Mouse (Mus musculus) midbrain, embryonic 11.5 days (tissue): ENCODE measurements around the gene Mrps34. TPM values are rescaled to one million over a fixed set of nuclear protein-coding genes. Genes with fewer than 3 reads are reported as not detected.

Experiments
- ATAC-seq: fragments of 200-750 bp; cut with Nextera tagmentation; 2 replicates; pipeline ENCODE4 v1.8.0; 2017; ENCODE audit warnings: moderate TSS enrichment, moderate library complexity; ENCODE audit not compliant: low FRiP score
- DNase-seq: peaks from one replicate; pipeline ENCODE4 v3.0.0; 2015; ENCODE audit warnings: low spot score; ENCODE audit errors: missing footprints
- H3K27ac ChIP-seq: fragments of 300-500 bp; sonication (generic); 2 replicates; pipeline ENCODE4 v1.5.1; 2014; ENCODE audit warnings: low read depth, low read length
- H3K27me3 ChIP-seq: fragments of 300-500 bp; sonication (generic); 2 replicates; pipeline ENCODE4 v1.6.1; 2014; ENCODE audit warnings: mild to moderate bottlenecking, low read length, moderate library complexity, mixed read lengths; ENCODE audit not compliant: control insufficient read depth, insufficient read depth
- H3K36me3 ChIP-seq: fragments of 300-500 bp; sonication (generic); 2 replicates; pipeline ENCODE4 v1.6.1; 2014; ENCODE audit warnings: mild to moderate bottlenecking, low read length, moderate library complexity, mixed read lengths; ENCODE audit not compliant: control insufficient read depth, insufficient read depth
- H3K4me1 ChIP-seq: fragments of 300-500 bp; sonication (generic); 2 replicates; pipeline ENCODE4 v1.6.1; 2014; ENCODE audit warnings: low read length; ENCODE audit not compliant: control insufficient read depth, insufficient read depth
- H3K4me2 ChIP-seq: fragments of 300-500 bp; sonication (generic); 2 replicates; pipeline ENCODE4 v1.6.1; 2014; ENCODE audit warnings: mild to moderate bottlenecking, moderate library complexity
- H3K4me3 ChIP-seq: fragments of 300-500 bp; sonication (generic); 2 replicates; pipeline ENCODE4 v1.5.1; 2014; ENCODE audit warnings: low read depth, low read length
- H3K9ac ChIP-seq: fragments of 300-500 bp; sonication (generic); 2 replicates; pipeline ENCODE4 v1.6.1; 2014; ENCODE audit warnings: low read length
- H3K9me3 ChIP-seq: fragments of 300-500 bp; sonication (generic); 2 replicates; pipeline ENCODE4 v1.6.1; 2016; ENCODE audit warnings: low read length; ENCODE audit not compliant: control insufficient read depth
- WGBS: fragments of 180-500 bp; shearing (Covaris S2); extraction: QIAGEN DNeasy Blood & Tissue Kit; methylation state at CpG from one replicate; pipeline ENCODE4 v1.1.7; 2014; 5-methylcytosine and 5-hydroxymethylcytosine counted together
- polyA plus RNA-seq: library from polyadenylated mRNA; unstranded; fragments of >200 nt; fragmentation: Nextera tagmentation; extraction: Ambion mirVana; gene quantifications from 2 replicates; pipeline ENCODE4 v1.2.1, GENCODE M21; 2014

The Mrps34 gene
- polyA plus RNA-seq, 1 experiment from 2014 or later, result 73.2 TPM

DNA sequence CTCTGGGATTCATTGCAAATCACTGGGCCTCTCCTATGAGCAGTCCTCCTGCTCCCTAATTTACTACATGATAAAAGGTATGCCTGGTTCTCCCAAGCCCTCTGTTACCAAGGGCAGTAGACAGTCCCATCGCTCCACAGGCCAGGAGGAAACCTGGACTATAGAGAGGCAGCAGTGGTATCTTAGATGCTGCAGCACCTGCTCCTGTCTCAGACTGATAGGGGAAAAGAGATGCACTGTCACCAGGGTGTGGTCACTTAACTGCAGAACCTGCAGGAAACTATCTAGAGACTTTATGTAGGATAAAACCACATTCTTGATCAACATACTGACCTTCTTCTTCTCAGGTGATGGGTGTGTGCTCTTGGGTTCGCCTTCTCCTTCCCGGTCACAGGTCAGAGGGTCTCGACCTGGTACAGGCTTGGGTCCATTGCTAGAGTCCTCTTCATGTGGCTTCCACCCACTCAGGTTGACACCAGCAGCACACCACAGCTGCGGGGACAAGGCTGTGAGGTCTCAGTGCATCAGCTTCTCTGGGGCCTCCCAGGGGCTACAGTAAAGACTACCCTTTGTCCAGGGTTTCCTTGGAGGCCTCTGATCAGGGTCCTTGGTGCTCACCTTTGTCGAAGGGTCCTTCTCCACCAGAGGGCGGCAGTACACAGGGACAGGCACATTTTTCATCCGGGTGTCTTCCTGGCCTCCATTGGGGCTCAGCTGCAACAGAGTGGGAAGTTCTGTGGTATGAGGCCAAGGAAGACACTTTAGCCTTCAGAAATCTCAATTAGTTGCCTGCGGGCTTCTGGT, 8.0 kb downstream of the Mrps34 start:
- Histone ChIP-seq H3K4me3 (no peak overlapping the region), H3K27me3 (no peaks in the 10 kb centered on the region), H3K27ac (no peak overlapping the region), H3K4me1 (peaks cover under 1% of the 10 kb centered on the region; the same call in 1 of the 2 replicates), H3K4me2 (no peak overlapping the region), H3K9me3 (no peaks in the 10 kb centered on the region), H3K9ac (no peak overlapping the region), H3K36me3 (peaks cover 50% of the 10 kb centered on the region)
- no peak for DNase-seq
- 72% methylated on average over 9 of the region's 9 CpGs for WGBS
- ATAC-seq, result no peak

DNA sequence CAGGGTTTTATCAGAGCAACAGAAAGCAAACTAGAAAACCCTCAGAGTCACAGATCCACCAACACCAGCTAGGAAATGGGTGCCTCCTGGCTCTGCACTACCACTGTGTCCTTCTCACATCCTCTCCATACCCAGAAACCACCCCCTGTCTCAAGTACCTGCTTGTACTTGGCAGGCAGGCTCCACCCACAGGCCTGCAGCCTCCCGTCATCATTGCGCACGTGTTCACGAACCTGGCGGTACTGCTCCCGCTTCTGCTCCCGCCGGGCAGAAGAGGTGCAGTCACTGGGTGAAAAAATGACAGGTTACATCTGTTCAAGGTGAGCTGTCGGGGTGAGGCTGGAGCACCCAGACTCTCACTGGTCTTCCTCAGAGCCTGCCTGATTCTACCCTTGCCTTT, 8.9 kb downstream of the Mrps34 start:
- H3K9ac ChIP-seq, result no peak overlapping the region
- peaks cover 45% of the 10 kb centered on the region for H3K36me3 ChIP-seq
- ATAC-seq, result no peak
- H3K4me3 ChIP-seq, result no peak overlapping the region
- no peaks in the 10 kb centered on the region for H3K4me1 ChIP-seq
- no peak overlapping the region for H3K4me2 ChIP-seq
- 95% methylated on average over 9 of the region's 9 CpGs for WGBS
- no peak overlapping the region for H3K27ac ChIP-seq
- no peaks in the 10 kb centered on the region for H3K9me3 ChIP-seq
- no peaks in the 10 kb centered on the region for H3K27me3 ChIP-seq
- DNase-seq, result no peak

DNA sequence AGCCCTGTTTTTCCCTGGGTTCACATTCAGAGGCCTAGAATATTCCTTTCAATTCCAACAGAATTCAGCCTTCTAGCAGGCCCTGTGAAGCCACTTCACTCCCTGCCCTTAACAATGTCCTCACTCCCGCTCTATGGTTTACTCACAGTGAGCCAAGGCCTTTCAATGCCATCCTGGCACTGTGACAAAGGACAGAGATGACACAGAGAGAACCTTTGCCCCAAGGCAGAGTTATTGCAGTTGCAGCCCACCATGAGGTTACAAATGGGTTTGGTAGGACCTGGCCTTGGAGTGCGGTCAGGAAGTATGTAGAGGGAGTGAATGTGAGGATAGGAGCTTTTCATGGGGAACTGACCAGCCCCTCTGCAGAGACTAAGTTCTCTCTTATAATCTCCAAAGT, 12.7 kb downstream of the Mrps34 start:
- Histone ChIP-seq H3K27me3 (no peaks in the 10 kb centered on the region), H3K4me1 (no peaks in the 10 kb centered on the region), H3K9ac (no peak overlapping the region), H3K36me3 (peaks cover 40% of the 10 kb centered on the region), H3K9me3 (no peaks in the 10 kb centered on the region), H3K27ac (no peak overlapping the region), H3K4me3 (no peak overlapping the region), H3K4me2 (no peak overlapping the region)
- no peak for ATAC-seq
- 98% methylated on average over 2 of the region's 2 CpGs for WGBS
- DNase-seq, result no peak

DNA sequence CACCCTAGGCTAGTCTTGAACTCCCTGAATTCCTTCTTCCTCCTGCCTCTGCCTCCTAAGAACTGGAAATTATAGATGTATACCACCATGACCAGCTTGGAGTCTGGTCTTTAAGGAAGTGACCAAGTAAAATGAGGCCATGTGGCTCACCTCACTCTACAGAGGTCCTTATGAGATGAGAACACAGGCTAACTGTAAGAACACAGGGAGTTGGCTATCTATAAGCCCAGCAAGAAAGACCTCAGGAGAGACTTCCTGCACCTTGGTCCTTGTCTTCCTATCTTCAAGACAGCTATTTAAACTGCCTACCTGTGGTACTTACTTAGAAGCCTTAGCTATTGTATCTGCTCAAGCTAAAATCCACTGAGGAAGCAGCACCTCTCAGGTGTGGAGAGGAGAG, 19.1 kb downstream of the Mrps34 start:
- Histone ChIP-seq H3K4me2 (no peak overlapping the region), H3K27ac (no peak overlapping the region), H3K27me3 (no peaks in the 10 kb centered on the region), H3K4me3 (no peak overlapping the region), H3K9me3 (no peaks in the 10 kb centered on the region), H3K9ac (no peak overlapping the region), H3K4me1 (no peaks in the 10 kb centered on the region), H3K36me3 (peaks cover 33% of the 10 kb centered on the region)
- ATAC-seq (no peak), DNase-seq (no peak)

DNA sequence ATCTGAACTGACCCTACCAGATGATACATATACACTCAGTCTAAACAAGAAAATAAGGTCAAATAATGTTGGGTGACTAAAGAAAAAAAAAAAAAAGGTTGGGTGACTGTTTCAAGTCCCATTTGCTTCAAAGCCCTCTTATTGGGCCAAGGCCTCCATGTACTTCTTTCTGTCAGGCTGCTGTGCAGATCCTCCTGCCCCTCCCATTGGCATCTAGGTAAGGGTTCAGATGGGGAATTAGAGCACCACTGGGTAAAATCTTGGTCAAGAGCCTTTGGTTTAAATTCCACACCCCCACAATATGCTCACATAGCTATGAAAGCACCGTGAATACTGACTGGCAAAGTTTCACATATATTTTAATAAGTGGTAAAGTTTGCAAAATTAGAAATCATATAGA, 28.3 kb downstream of the Mrps34 start:
- Histone ChIP-seq H3K4me2 (no peak overlapping the region), H3K4me3 (no peak overlapping the region), H3K9ac (no peak overlapping the region), H3K36me3 (peaks cover 13% of the 10 kb centered on the region), H3K27me3 (no peaks in the 10 kb centered on the region), H3K9me3 (no peaks in the 10 kb centered on the region), H3K27ac (no peak overlapping the region), H3K4me1 (no peaks in the 10 kb centered on the region)
- 97% methylated on average over 1 of the region's 1 CpGs for WGBS
- DNase-seq (no peak), ATAC-seq (no peak)

DNA sequence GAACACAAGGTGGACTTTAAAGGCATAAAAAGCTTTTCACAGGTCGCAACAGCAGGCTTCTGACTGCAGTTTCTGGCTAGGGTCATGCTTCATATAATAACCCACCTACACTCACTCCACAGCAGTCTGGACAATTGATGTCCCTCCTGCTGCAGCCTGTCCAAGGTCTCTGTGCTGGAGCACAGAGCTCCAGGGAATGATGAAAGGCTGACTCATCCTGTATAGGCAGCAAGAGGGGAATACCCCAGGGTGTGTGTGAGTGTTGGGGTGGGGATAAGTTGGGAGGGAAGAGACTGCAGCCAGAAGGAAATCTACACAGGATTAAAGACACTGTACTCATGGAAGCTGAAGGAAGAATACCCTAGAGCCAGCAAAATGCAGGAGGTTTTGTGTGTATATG, 34.6 kb downstream of the Mrps34 start:
- Histone ChIP-seq H3K4me2 (no peak overlapping the region), H3K9me3 (no peaks in the 10 kb centered on the region), H3K4me1 (no peaks in the 10 kb centered on the region), H3K9ac (no peak overlapping the region), H3K27me3 (no peaks in the 10 kb centered on the region), H3K4me3 (no peak overlapping the region), H3K27ac (no peak overlapping the region), H3K36me3 (peaks cover 4% of the 10 kb centered on the region; the same call in 1 of the 2 replicates)
- DNase-seq (no peak), ATAC-seq (no peak)
- WGBS, result 94% methylated on average over 1 of the region's 1 CpGs

DNA sequence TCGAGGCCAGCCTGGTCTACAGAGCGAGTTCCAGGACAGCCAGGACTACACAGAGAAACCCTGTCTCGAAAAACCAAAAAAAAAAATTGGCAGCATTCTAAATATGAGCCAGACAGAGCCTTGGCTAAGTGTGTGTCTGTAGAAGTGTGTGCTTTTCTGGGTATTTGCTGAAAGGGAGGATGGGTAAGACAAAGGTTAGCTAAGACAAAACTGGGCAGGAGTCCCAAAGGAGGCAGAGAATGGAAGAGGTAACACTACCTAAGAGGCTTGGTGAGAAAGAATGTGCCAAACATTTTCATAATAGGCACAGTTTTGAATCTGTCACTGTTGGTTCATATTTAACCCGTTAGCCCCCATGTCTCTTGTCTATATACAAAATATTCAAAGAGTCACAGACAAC, 37.5 kb downstream of the Mrps34 start:
- H3K27ac ChIP-seq, result no peak overlapping the region
- no peaks in the 10 kb centered on the region for H3K27me3 ChIP-seq
- no peak overlapping the region for H3K4me3 ChIP-seq
- H3K4me2 ChIP-seq, result no peak overlapping the region
- WGBS, result 93% methylated on average over 4 of the region's 4 CpGs
- H3K9ac ChIP-seq, result no peak overlapping the region
- DNase-seq (no peak), ATAC-seq (no peak)
- no peaks in the 10 kb centered on the region for H3K9me3 ChIP-seq
- H3K36me3 ChIP-seq, result peaks cover 2% of the 10 kb centered on the region; the same call in 1 of the 2 replicates
- peaks cover 12% of the 10 kb centered on the region for H3K4me1 ChIP-seq

DNA sequence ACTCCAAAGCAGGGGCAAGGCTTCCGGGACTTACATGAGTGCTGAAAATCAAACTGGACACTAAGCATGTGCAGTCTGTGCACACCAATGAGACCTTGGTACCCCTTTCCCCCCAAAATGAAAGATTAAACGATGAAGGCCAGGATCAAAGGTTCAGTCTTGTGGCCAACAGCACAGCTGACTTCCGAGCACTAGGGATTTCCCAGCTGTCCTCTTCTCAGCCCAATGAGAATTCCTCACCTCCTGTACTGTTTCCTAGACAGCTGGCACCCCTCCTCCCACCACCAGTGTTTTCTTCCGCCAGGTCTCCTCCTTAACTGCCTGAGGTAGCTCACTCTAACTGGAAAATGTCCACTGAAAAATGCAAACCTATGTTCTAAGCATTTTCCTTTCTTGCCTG, 38.2 kb downstream of the Mrps34 start:
- Histone ChIP-seq H3K9me3 (no peaks in the 10 kb centered on the region), H3K27me3 (no peaks in the 10 kb centered on the region), H3K9ac (no peak overlapping the region), H3K4me3 (no peak overlapping the region), H3K36me3 (0 out of 2 replicates have a peak, but pooled peaks cover 2% of the 10 kb centered on the region), H3K4me2 (no peak overlapping the region), H3K27ac (no peak overlapping the region), H3K4me1 (peaks cover 12% of the 10 kb centered on the region)
- WGBS, result 91% methylated on average over 4 of the region's 4 CpGs
- DNase-seq (no peak), ATAC-seq (no peak)

DNA sequence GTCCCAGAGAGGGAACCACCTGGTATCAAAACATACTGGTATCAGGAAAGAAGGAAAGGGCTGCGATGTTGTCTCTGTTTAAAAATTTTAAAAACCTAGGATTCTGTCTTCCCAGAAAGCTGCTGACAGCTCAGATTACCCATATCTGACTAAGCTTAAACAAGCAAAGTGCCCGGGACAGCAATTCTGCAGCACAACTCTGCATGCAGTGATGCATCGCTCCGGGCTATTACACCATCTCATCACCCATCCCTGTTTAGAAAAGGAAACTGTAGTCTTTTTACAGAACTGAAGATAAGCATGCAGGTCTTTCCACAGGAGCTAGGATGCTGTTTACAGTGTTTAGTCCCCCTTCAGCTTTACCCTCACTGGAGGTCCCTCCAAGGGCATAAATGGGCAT, 40.0 kb downstream of the Mrps34 start:
- H3K4me1 ChIP-seq, result peaks cover 12% of the 10 kb centered on the region
- ATAC-seq (no peak), DNase-seq (no peak)
- no peak overlapping the region for H3K27ac ChIP-seq
- H3K27me3 ChIP-seq, result no peaks in the 10 kb centered on the region
- peak overlapping the region; percentile 85 for H3K9ac ChIP-seq
- peak overlapping the region; percentile 74 for H3K4me2 ChIP-seq
- H3K9me3 ChIP-seq, result no peaks in the 10 kb centered on the region
- H3K4me3 ChIP-seq, result no peak overlapping the region
- 91% methylated on average over 4 of the region's 4 CpGs for WGBS
- H3K36me3 ChIP-seq, result no peaks in the 10 kb centered on the region
